Mouse (Mus musculus): ENCODE data around the gene Ankrd49. TPM values are rescaled to one million over a fixed set of nuclear protein-coding genes. Genes with fewer than 3 reads are reported as not detected.
A peak's percentile ranks its signal among the peaks of the same experiment; 100 is the strongest.

Gene Ankrd49
- polyA plus RNA-seq, 1 experiment = 2.4 TPM

DNA sequence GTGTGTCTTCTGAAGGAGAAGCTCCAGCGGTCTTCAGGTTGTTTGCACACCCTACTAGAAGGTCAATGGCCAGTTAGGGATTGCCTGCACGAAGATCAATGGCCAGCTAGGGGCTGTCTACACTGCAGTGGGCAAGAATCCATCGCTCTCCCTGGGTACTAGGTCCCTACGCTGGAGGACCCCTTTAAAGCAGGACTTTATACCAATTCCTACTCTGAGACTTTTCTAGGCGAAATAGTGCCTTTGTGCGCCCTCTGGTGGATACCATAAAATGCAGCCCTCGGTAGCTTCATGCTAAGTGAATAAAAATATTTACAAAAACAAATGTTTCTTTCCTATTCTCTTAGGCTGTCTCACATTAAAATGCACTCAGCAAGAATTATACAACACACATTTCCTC is 19.9 kb downstream of the Ankrd49 start:
- WGBS = 17% methylated on average over 7 of the region's 7 CpGs
- TF ChIP-seq POLR2A (IDR thresholded peaks at IDR 0.05; ENCODE audit: low read depth, low read length) = no peak
- TF ChIP-seq CTCF (IDR thresholded peaks at IDR 0.05; ENCODE audit: extremely low read depth, insufficient read length, insufficient replicate concordance, low read depth, low read length) = peak; percentile 58; the same call in 1 of the 2 replicates

DNA sequence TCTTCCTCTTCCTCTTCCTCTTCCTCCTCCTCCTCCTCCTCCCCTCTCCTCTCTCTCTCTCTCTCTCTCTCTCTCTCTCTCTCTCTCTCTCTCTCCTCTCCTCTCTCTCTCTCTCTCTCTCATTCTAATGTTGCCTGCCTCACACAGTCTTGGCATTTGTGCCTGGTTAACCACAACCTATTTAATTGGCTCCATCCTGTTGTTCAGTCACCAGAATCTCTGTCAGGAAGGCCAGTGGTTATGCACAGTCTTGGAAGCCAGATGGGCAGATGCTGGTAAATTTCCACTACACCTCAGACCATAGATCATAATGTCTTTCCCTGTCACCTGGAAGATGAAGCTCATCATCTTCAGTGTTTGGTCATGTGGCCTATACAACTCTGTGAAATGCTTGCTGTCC is 25.4 kb downstream of the Ankrd49 start:
- Histone ChIP-seq H3K27ac (ENCODE audit: insufficient read depth, low read depth, low read length) (no peak overlapping the region), H3K27me3 (ENCODE audit: control insufficient read depth, insufficient read depth, low read length) (no peaks in the 10 kb centered on the region), H3K36me3 (ENCODE audit: control insufficient read depth, insufficient read depth, low read length) (no peaks in the 10 kb centered on the region), H3K4me1 (ENCODE audit: control insufficient read depth, insufficient read depth, insufficient read length, low read length) (peaks cover 6% of the 10 kb centered on the region; the same call in 1 of the 2 replicates), H3K4me3 (ENCODE audit: low read depth, low read length) (no peak overlapping the region)
- TF ChIP-seq CTCF (IDR thresholded peaks at IDR 0.05; ENCODE audit: extremely low read depth, insufficient read length, insufficient replicate concordance, low read depth, low read length) (no peak), POLR2A (IDR thresholded peaks at IDR 0.05; ENCODE audit: low read depth, low read length) (no peak)

More for the DNA sequence above, 19.9 kb downstream of the Ankrd49 start:
- Histone ChIP-seq H3K4me3 (ENCODE audit: low read depth, low read length) (no peak overlapping the region), H3K27ac (ENCODE audit: insufficient read depth, low read depth, low read length) (no peak overlapping the region), H3K36me3 (ENCODE audit: control insufficient read depth, insufficient read depth, low read length) (no peaks in the 10 kb centered on the region), H3K27me3 (ENCODE audit: control insufficient read depth, insufficient read depth, low read length) (no peaks in the 10 kb centered on the region), H3K4me1 (ENCODE audit: control insufficient read depth, insufficient read depth, insufficient read length, low read length) (no peaks in the 10 kb centered on the region; the same call in 1 of the 2 replicates)

DNA sequence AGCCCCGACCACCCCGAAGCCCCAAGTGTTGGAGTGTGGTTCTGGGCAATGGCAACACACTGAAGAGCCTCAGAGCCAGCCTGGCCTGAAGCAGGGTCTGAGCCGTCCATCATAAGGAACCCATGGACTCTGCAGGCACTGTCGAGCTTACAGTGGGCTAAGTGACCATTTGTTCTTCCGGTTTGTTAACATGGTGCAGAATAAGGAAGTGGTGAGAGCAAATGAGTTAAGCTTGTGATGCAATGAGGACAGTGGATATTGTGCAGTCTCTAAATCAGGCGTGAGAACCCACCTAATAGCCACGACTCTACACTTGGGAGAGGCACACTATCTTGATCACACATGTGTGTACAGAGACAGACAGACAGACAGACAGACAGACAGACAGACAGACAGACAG is 26.1 kb downstream of the Ankrd49 start:
- WGBS = 56% methylated on average over 7 of the region's 7 CpGs
- TF ChIP-seq POLR2A (IDR thresholded peaks at IDR 0.05; ENCODE audit: low read depth, low read length) (no peak), CTCF (IDR thresholded peaks at IDR 0.05; ENCODE audit: extremely low read depth, insufficient read length, insufficient replicate concordance, low read depth, low read length) (no peak)
- Histone ChIP-seq H3K4me3 (ENCODE audit: low read depth, low read length) (no peak overlapping the region), H3K4me1 (ENCODE audit: control insufficient read depth, insufficient read depth, insufficient read length, low read length) (peaks cover 10% of the 10 kb centered on the region; the same call in 1 of the 2 replicates), H3K27me3 (ENCODE audit: control insufficient read depth, insufficient read depth, low read length) (no peaks in the 10 kb centered on the region), H3K36me3 (ENCODE audit: control insufficient read depth, insufficient read depth, low read length) (no peaks in the 10 kb centered on the region), H3K27ac (ENCODE audit: insufficient read depth, low read depth, low read length) (no peak overlapping the region)

DNA sequence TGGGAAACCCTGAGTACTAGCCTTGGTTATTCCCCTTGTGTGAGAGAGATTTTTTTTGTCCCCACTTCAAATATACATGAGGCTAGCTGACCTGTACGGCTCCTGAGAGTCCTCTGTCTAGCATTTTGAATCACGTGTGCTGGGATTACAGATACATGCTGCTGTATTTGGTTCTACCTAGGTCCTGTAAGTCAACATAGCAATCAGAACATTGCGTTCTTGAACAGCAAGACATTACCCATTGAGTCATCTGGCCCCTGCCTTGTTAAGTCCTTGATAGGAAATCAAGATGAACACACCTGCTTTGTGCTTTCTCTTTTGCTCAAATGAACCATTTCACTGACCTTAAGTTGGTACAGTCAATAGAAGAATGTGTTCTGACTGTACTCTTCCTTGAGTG is 30.2 kb downstream of the Ankrd49 start:
- Histone ChIP-seq H3K27me3 (ENCODE audit: control insufficient read depth, insufficient read depth, low read length) (no peaks in the 10 kb centered on the region), H3K36me3 (ENCODE audit: control insufficient read depth, insufficient read depth, low read length) (no peaks in the 10 kb centered on the region), H3K27ac (ENCODE audit: insufficient read depth, low read depth, low read length) (peak overlapping the region; percentile 79), H3K4me1 (ENCODE audit: control insufficient read depth, insufficient read depth, insufficient read length, low read length) (peaks cover 25% of the 10 kb centered on the region), H3K4me3 (ENCODE audit: low read depth, low read length) (no peak overlapping the region)
- TF ChIP-seq POLR2A (IDR thresholded peaks at IDR 0.05; ENCODE audit: low read depth, low read length) (no peak), CTCF (IDR thresholded peaks at IDR 0.05; ENCODE audit: extremely low read depth, insufficient read length, insufficient replicate concordance, low read depth, low read length) (no peak)
- 47% methylated on average over 3 of the region's 3 CpGs for WGBS

DNA sequence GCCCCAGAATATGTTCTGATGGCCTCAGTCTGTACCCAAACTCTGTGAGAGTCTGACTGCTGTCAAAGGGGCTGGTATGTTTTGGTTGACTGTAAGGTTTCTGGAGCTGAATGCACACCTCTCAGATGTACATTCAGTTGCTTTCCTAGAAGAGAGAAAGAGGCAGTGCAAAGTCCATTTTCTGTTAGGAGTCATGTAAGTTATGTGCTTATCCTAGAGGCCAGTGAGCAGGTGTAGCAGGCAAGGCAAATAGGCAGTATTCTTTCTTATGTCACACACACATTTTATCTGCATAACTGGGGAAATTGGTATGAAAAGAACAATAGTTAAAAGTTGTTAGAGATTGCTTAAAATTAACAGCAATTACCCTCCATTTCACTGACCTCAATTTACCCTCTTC is 30.7 kb downstream of the Ankrd49 start:
- H3K27me3 ChIP-seq (ENCODE audit: control insufficient read depth, insufficient read depth, low read length) = no peaks in the 10 kb centered on the region
- peak overlapping the region; percentile 79 for H3K27ac ChIP-seq (ENCODE audit: insufficient read depth, low read depth, low read length)
- H3K4me1 ChIP-seq (ENCODE audit: control insufficient read depth, insufficient read depth, insufficient read length, low read length) = peaks cover 25% of the 10 kb centered on the region
- TF ChIP-seq CTCF (IDR thresholded peaks at IDR 0.05; ENCODE audit: extremely low read depth, insufficient read length, insufficient replicate concordance, low read depth, low read length) (no peak), POLR2A (IDR thresholded peaks at IDR 0.05; ENCODE audit: low read depth, low read length) (no peak)
- no peak overlapping the region for H3K4me3 ChIP-seq (ENCODE audit: low read depth, low read length)
- no peaks in the 10 kb centered on the region for H3K36me3 ChIP-seq (ENCODE audit: control insufficient read depth, insufficient read depth, low read length)

DNA sequence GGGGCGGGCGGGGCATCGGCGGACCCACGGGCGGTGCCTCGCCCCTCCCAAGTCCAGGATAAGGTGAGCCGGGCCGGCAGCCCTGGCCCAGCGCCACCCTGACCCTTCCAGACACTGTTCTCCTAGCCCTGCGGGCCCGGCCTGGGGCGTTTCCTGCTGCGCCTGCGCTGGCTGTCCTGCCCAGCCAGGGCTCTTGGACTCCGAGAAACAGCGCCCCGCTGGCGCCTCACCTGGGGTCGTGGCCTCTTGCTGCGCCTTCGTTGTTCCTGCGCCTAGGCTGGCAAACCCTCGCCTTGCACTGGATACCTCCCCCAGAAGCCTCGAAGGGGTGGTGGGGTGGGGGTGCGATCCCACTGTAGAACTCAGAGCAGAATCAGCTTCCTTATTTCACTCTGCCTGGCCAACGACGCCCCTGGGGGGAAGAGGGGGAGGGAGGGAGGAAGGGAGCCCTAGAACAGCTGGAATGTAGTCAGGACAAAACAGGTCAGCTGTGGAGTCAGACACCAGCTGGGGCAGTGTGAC is 32.6 kb downstream of the Ankrd49 start, which contains the start of gene Fut4:
TSS of gene Fut4 (minus strand) at position 393 of the 522 bp plus-strand sequence.
- peak within 1 kb of the TSS; percentile 82 for H3K27ac ChIP-seq (ENCODE audit: insufficient read depth, low read depth, low read length)
- peaks cover 25% of the 10 kb centered on the region for H3K4me1 ChIP-seq (ENCODE audit: control insufficient read depth, insufficient read depth, insufficient read length, low read length)
- TF ChIP-seq CTCF (IDR thresholded peaks at IDR 0.05; ENCODE audit: extremely low read depth, insufficient read length, insufficient replicate concordance, low read depth, low read length) (peak; percentile 16; the same call in 1 of the 2 replicates), POLR2A (IDR thresholded peaks at IDR 0.05; ENCODE audit: low read depth, low read length) (peak; percentile 31; the same call in 1 of the 2 replicates)
- WGBS = 0% methylated on average over 28 of the region's 28 CpGs
- H3K36me3 ChIP-seq (ENCODE audit: control insufficient read depth, insufficient read depth, low read length) = no peaks in the 10 kb centered on the region
- H3K27me3 ChIP-seq (ENCODE audit: control insufficient read depth, insufficient read depth, low read length) = no peaks in the 10 kb centered on the region
- peak within 1 kb of the TSS; percentile 73 for H3K4me3 ChIP-seq (ENCODE audit: low read depth, low read length)

DNA sequence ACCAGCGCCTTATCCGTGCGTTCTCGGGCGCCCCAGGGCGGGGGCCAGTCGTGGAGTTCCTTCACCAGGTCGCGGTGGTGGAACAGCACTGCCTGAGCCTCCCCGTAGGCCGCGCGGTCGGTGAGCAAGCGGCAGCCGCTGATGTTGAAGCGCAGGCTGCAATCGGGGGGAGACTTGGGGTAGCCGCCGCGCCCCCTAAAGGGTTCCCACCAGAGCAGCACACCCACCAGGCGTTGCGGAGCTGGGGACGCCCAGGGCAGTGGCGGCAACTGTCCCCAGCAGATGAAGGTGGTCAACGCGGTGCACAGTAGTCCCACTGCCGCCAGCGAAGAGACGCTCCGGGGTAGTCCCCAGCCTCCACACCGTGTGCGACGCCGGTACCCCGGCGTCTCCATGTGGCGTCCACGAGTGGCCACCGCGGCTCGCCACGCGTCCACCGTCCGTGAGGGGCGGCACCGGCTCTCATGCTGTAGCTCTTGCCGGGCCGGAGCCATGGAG is 33.1 kb downstream of the Ankrd49 start:
- H3K4me1 ChIP-seq (ENCODE audit: control insufficient read depth, insufficient read depth, insufficient read length, low read length) = peaks cover 29% of the 10 kb centered on the region
- H3K36me3 ChIP-seq (ENCODE audit: control insufficient read depth, insufficient read depth, low read length) = no peaks in the 10 kb centered on the region
- H3K27ac ChIP-seq (ENCODE audit: insufficient read depth, low read depth, low read length) = peak overlapping the region; percentile 26
- under 1% methylated on average over 50 of the region's 50 CpGs for WGBS
- peak overlapping the region; percentile 73 for H3K4me3 ChIP-seq (ENCODE audit: low read depth, low read length)
- TF ChIP-seq POLR2A (IDR thresholded peaks at IDR 0.05; ENCODE audit: low read depth, low read length) (no peak; the same call in 1 of the 2 replicates), CTCF (IDR thresholded peaks at IDR 0.05; ENCODE audit: extremely low read depth, insufficient read length, insufficient replicate concordance, low read depth, low read length) (no peak)
- H3K27me3 ChIP-seq (ENCODE audit: control insufficient read depth, insufficient read depth, low read length) = no peaks in the 10 kb centered on the region

Data from small intestine, adult 2 months (tissue).